Mouse (Mus musculus): ENCODE results near the gene Grik3. TPM values are rescaled to one million over a fixed set of nuclear protein-coding genes. Genes with fewer than 3 reads are reported as not detected.
"Not testable (repeated sequence)": the region's sequence is repeated elsewhere in the genome, so short reads cannot be mapped to it uniquely, and the experiment has no call there.

The Grik3 gene
- polyA plus RNA-seq, 1 experiment from 2014 or later = 7.9 TPM

GRCm38 (mm10) chr4:125604494-125604893 lies 114.0 kb downstream of the Grik3 start:
- Histone ChIP-seq H3K27me3 (peaks cover 3% of the 10 kb centered on the region; the same call in 1 of the 2 replicates), H3K4me1 (peaks cover 20% of the 10 kb centered on the region), H3K36me3 (no peaks in the 10 kb centered on the region), H3K4me2 (replicated peaks) (no peak overlapping the region), H3K4me3 (no peak overlapping the region), H3K9ac (replicated peaks) (no peak overlapping the region), H3K9me3 (no peaks in the 10 kb centered on the region), H3K27ac (replicated peaks) (no peak overlapping the region)
- peak; percentile 41; the same call in 1 of the 2 replicates for ATAC-seq (replicated peaks)
- 26% methylated on average over 7 of the region's 7 CpGs for WGBS

GRCm38 (mm10) chr4:125606147-125606546 lies 115.6 kb downstream of the Grik3 start:
- no peak overlapping the region for H3K4me3 ChIP-seq
- no peaks in the 10 kb centered on the region for H3K9me3 ChIP-seq
- H3K4me1 ChIP-seq = peaks cover 12% of the 10 kb centered on the region; the same call in 1 of the 2 replicates
- WGBS = 84% methylated on average over 6 of the region's 6 CpGs
- no peak overlapping the region for H3K4me2 ChIP-seq (replicated peaks)
- no peak overlapping the region for H3K27ac ChIP-seq (replicated peaks)
- no peak overlapping the region for H3K9ac ChIP-seq (replicated peaks)
- no peaks in the 10 kb centered on the region for H3K36me3 ChIP-seq
- no peak for ATAC-seq (replicated peaks)
- no peaks in the 10 kb centered on the region; the same call in 1 of the 2 replicates for H3K27me3 ChIP-seq

GRCm38 (mm10) chr4:125607397-125608042 lies 117.0 kb downstream of the Grik3 start:
- peaks cover 12% of the 10 kb centered on the region; the same call in 1 of the 2 replicates for H3K4me1 ChIP-seq
- H3K27ac ChIP-seq (replicated peaks) = no peak overlapping the region
- 69% methylated on average over 10 of the region's 10 CpGs for WGBS
- no peaks in the 10 kb centered on the region for H3K36me3 ChIP-seq
- H3K9me3 ChIP-seq = no peaks in the 10 kb centered on the region
- no peak overlapping the region for H3K4me2 ChIP-seq (replicated peaks)
- no peak for ATAC-seq (replicated peaks)
- no peak overlapping the region for H3K4me3 ChIP-seq
- no peak overlapping the region for H3K9ac ChIP-seq (replicated peaks)
- H3K27me3 ChIP-seq = no peaks in the 10 kb centered on the region

- not testable (repeated sequence) for H3K4me3 ChIP-seq; H3K9ac ChIP-seq (replicated peaks); H3K36me3 ChIP-seq; ATAC-seq (replicated peaks); H3K4me2 ChIP-seq (replicated peaks); H3K9me3 ChIP-seq; H3K27me3 ChIP-seq; H3K4me1 ChIP-seq; H3K27ac ChIP-seq (replicated peaks)
- WGBS = 67% methylated on average over 3 of the region's 4 CpGs
Observed at GRCm38 (mm10) chr4:125608896-125609295, 118.4 kb downstream of the Grik3 start.

GRCm38 (mm10) chr4:125609320-125610306 lies 119.1 kb downstream of the Grik3 start:
- no peak for ATAC-seq (replicated peaks)
- Histone ChIP-seq H3K27ac (replicated peaks) (no peak overlapping the region), H3K4me1 (0 out of 2 replicates have a peak, but pooled peaks cover 2% of the 10 kb centered on the region), H3K27me3 (no peaks in the 10 kb centered on the region), H3K36me3 (no peaks in the 10 kb centered on the region), H3K4me3 (no peak overlapping the region), H3K4me2 (replicated peaks) (no peak overlapping the region), H3K9me3 (no peaks in the 10 kb centered on the region), H3K9ac (replicated peaks) (no peak overlapping the region)
- WGBS = 52% methylated on average over 21 of the region's 21 CpGs

GRCm38 (mm10) chr4:125617851-125618250 lies 127.4 kb downstream of the Grik3 start:
- Histone ChIP-seq H3K4me2 (replicated peaks) (no peak overlapping the region), H3K27ac (replicated peaks) (no peak overlapping the region), H3K4me1 (no peaks in the 10 kb centered on the region), H3K36me3 (no peaks in the 10 kb centered on the region), H3K9ac (replicated peaks) (no peak overlapping the region), H3K27me3 (no peaks in the 10 kb centered on the region), H3K4me3 (no peak overlapping the region), H3K9me3 (no peaks in the 10 kb centered on the region)
- ATAC-seq (replicated peaks) = no peak
- WGBS = 83% methylated on average over 14 of the region's 14 CpGs

- Histone ChIP-seq H3K36me3 (no peaks in the 10 kb centered on the region), H3K4me3 (no peak overlapping the region), H3K27me3 (no peaks in the 10 kb centered on the region), H3K9ac (replicated peaks) (no peak overlapping the region), H3K9me3 (no peaks in the 10 kb centered on the region), H3K27ac (replicated peaks) (no peak overlapping the region), H3K4me1 (no peaks in the 10 kb centered on the region), H3K4me2 (replicated peaks) (no peak overlapping the region)
- 74% methylated on average over 8 of the region's 8 CpGs for WGBS
- no peak for ATAC-seq (replicated peaks)
Observed at GRCm38 (mm10) chr4:125618524-125619320, 128.2 kb downstream of the Grik3 start.

GRCm38 (mm10) chr4:125624885-125625678 lies 134.6 kb downstream of the Grik3 start:
- ATAC-seq (replicated peaks) = peak; percentile 60; the same call in 1 of the 2 replicates
- Histone ChIP-seq H3K9me3 (no peaks in the 10 kb centered on the region), H3K9ac (replicated peaks) (no peak overlapping the region), H3K36me3 (0 out of 2 replicates have a peak, but pooled peaks cover 4% of the 10 kb centered on the region), H3K4me1 (peaks cover 22% of the 10 kb centered on the region), H3K27me3 (peaks cover 5% of the 10 kb centered on the region; the same call in 1 of the 2 replicates), H3K4me3 (no peak overlapping the region), H3K4me2 (replicated peaks) (no peak overlapping the region), H3K27ac (replicated peaks) (0 out of 2 replicates have a peak overlapping the region, but pooled peaks have one; percentile 47)
- WGBS = 83% methylated on average over 9 of the region's 9 CpGs

- 0 out of 2 replicates have a peak overlapping the region, but pooled peaks have one; percentile 15 for H3K27ac ChIP-seq (replicated peaks)
- H3K4me3 ChIP-seq = no peak overlapping the region
- H3K27me3 ChIP-seq = peaks cover 5% of the 10 kb centered on the region; the same call in 1 of the 2 replicates
- no peak overlapping the region for H3K4me2 ChIP-seq (replicated peaks)
- H3K4me1 ChIP-seq = peaks cover 22% of the 10 kb centered on the region
- 30% methylated on average over 4 of the region's 4 CpGs for WGBS
- H3K36me3 ChIP-seq = 0 out of 2 replicates have a peak, but pooled peaks cover 4% of the 10 kb centered on the region
- H3K9me3 ChIP-seq = no peaks in the 10 kb centered on the region
- no peak; the same call in 1 of the 2 replicates for ATAC-seq (replicated peaks)
- no peak overlapping the region for H3K9ac ChIP-seq (replicated peaks)
Observed at GRCm38 (mm10) chr4:125629544-125629943, 139.0 kb downstream of the Grik3 start.

GRCm38 (mm10) chr4:125635037-125635436 lies 144.5 kb downstream of the Grik3 start:
- no peak for ATAC-seq (replicated peaks)
- H3K27me3 ChIP-seq = no peaks in the 10 kb centered on the region
- no peak overlapping the region for H3K4me3 ChIP-seq
- H3K9ac ChIP-seq (replicated peaks) = no peak overlapping the region
- H3K36me3 ChIP-seq = no peaks in the 10 kb centered on the region
- WGBS = 87% methylated on average over 11 of the region's 11 CpGs
- H3K27ac ChIP-seq (replicated peaks) = no peak overlapping the region
- peaks cover 6% of the 10 kb centered on the region for H3K4me1 ChIP-seq
- no peaks in the 10 kb centered on the region for H3K9me3 ChIP-seq
- no peak overlapping the region for H3K4me2 ChIP-seq (replicated peaks)

Data from forebrain, embryonic 15.5 days (tissue).